Mouse (Mus musculus) ES-Bruce4 (cell line): ENCODE measurements around the gene Arhgef19. TPM values are rescaled to one million over a fixed set of nuclear protein-coding genes. Genes with fewer than 3 reads are reported as not detected.

Experiments used
- H3K27ac ChIP-seq: 2 replicates; pipeline ENCODE4 v1.5.1; 2012; ENCODE audit warnings: low read length, inconsistent platforms; ENCODE audit not compliant: insufficient read depth
- H3K27me3 ChIP-seq: 2 replicates; pipeline ENCODE4 v1.6.1; 2012; ENCODE audit warnings: mild to moderate bottlenecking, low read length, inconsistent platforms; ENCODE audit not compliant: control insufficient read depth, poor library complexity, insufficient read depth, severe bottlenecking
- H3K36me3 ChIP-seq: 2 replicates; pipeline ENCODE4 v1.6.1; 2012; ENCODE audit warnings: inconsistent platforms, mild to moderate bottlenecking, low read length, moderate library complexity; ENCODE audit not compliant: control insufficient read depth, poor library complexity, insufficient read depth, severe bottlenecking
- H3K4me1 ChIP-seq: one replicate; pipeline ENCODE4 v1.8.1; 2011; ENCODE audit warnings: low read length; ENCODE audit not compliant: control insufficient read depth, insufficient read depth
- H3K4me3 ChIP-seq: 2 replicates; pipeline ENCODE4 v1.5.1; 2011; ENCODE audit warnings: low read depth, mild to moderate bottlenecking, low read length
- H3K9ac ChIP-seq: 2 replicates; pipeline ENCODE4 v1.6.1; 2012; ENCODE audit warnings: low read depth, mild to moderate bottlenecking, inconsistent platforms; ENCODE audit not compliant: poor library complexity, severe bottlenecking
- H3K9me3 ChIP-seq: replicated peaks from 2 replicates; pipeline ENCODE4 v1.6.1; 2012; ENCODE audit warnings: mild to moderate bottlenecking, low read length, inconsistent platforms; ENCODE audit not compliant: control insufficient read depth, poor library complexity, insufficient read depth, severe bottlenecking
- CTCF ChIP-seq: IDR thresholded peaks from one replicate; pipeline ENCODE4 v1.8.1; 2011; ENCODE audit warnings: low read depth, low read length
- EP300 ChIP-seq: IDR thresholded peaks from 2 replicates; pipeline ENCODE4 v1.6.1; 2011; ENCODE audit warnings: low read depth, low read length; ENCODE audit not compliant: insufficient read depth
- POLR2A ChIP-seq: IDR thresholded peaks from one replicate; pipeline ENCODE4 v1.8.1; 2011; ENCODE audit warnings: low read length; ENCODE audit not compliant: insufficient read depth
- polyA plus RNA-seq: library from polyadenylated mRNA; stranded (reverse); fragments of >200 nt; gene quantifications from 2 replicates; pipeline ENCODE4 v1.2.4, GENCODE M21; 2011; ENCODE audit warnings: low read depth; ENCODE audit not compliant: missing spikeins, insufficient read depth, insufficient read length

Gene Arhgef19
- polyA plus RNA-seq, 1 experiment, result 8.3 TPM

DNA sequence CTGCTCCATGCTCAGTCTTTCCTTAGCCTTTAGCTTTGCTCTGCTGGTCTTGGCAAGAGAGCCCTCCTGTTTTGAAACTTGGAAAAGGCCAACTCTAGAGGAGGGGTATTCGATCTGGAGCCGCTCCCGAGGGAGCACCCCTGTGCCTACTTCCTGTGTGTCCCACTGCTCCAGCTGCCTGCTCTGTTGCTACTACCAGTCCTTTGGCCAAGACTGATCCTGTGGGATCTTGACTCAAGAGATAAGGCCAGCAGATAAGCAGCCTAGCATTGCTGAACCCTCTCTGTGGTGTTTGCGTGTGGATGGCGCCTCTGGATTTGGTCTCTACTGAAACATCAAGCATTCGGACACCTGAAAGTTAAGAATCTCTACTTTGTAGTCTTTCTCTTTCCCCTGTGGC, 37.1 kb upstream of the Arhgef19 start:
- Histone ChIP-seq H3K27me3 (no peaks in the 10 kb centered on the region), H3K9me3 (no peaks in the 10 kb centered on the region), H3K36me3 (peaks cover 27% of the 10 kb centered on the region), H3K27ac (no peak overlapping the region), H3K4me3 (no peak overlapping the region), H3K4me1 (no peaks in the 10 kb centered on the region), H3K9ac (no peak overlapping the region)
- TF ChIP-seq POLR2A (no peak), CTCF (no peak)

DNA sequence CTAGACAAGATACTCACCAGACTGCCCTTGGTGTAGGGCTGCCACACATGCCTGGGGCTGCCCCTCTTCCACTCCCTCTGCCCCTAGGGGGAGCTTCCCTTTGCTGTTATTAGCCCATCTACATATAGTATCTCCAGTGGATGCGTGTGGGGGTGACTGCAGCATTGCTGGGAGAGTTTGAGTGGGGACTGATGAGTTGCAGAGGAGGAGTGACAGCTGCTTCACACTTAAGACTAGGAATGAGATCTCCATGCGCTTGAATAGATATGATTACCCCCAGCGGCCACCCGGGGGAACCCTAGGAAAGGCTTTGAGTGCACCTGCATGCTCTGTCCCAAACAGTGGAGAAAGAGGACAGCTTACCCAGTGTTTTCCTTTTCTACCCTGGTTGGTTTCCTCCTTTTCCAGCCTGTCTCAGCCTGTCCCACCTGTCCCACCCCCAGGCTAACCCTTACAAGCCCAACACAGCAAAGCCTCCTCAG, 34.7 kb upstream of the Arhgef19 start:
- no peaks in the 10 kb centered on the region for H3K27me3 ChIP-seq
- no peak overlapping the region for H3K4me3 ChIP-seq
- no peak overlapping the region for H3K9ac ChIP-seq
- no peaks in the 10 kb centered on the region for H3K9me3 ChIP-seq
- no peaks in the 10 kb centered on the region for H3K4me1 ChIP-seq
- H3K36me3 ChIP-seq, result peaks cover 16% of the 10 kb centered on the region
- no peak overlapping the region for H3K27ac ChIP-seq
- TF ChIP-seq EP300, result no peak
- TF ChIP-seq CTCF, result peak; percentile 15
- no peak for TF ChIP-seq POLR2A

DNA sequence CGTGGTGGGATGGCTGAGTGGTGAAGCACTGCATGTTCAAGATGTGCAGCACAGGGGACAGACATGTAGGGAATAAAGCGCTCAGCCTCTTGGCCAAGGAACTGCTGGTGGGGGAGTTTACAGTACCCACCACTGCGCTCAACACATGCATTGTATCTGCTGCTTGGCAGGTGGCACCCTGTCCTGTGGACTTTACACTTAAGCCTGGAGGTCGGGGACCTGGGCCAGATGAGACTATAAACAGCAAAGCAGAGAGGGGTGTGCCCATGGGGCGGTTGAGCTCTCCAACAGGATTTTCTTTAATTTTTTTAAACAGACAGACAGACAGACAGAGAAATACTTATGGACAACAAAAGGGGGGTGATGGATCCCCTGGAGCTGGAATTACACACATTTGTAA, 32.2 kb upstream of the Arhgef19 start:
- peaks cover 3% of the 10 kb centered on the region; the same call in 1 of the 2 replicates for H3K36me3 ChIP-seq
- no peak overlapping the region for H3K27ac ChIP-seq
- H3K4me1 ChIP-seq, result no peaks in the 10 kb centered on the region
- no peaks in the 10 kb centered on the region for H3K9me3 ChIP-seq
- no peak overlapping the region for H3K9ac ChIP-seq
- H3K27me3 ChIP-seq, result no peaks in the 10 kb centered on the region
- TF ChIP-seq EP300, result no peak
- TF ChIP-seq POLR2A, result no peak
- TF ChIP-seq CTCF, result no peak
- H3K4me3 ChIP-seq, result no peak overlapping the region

DNA sequence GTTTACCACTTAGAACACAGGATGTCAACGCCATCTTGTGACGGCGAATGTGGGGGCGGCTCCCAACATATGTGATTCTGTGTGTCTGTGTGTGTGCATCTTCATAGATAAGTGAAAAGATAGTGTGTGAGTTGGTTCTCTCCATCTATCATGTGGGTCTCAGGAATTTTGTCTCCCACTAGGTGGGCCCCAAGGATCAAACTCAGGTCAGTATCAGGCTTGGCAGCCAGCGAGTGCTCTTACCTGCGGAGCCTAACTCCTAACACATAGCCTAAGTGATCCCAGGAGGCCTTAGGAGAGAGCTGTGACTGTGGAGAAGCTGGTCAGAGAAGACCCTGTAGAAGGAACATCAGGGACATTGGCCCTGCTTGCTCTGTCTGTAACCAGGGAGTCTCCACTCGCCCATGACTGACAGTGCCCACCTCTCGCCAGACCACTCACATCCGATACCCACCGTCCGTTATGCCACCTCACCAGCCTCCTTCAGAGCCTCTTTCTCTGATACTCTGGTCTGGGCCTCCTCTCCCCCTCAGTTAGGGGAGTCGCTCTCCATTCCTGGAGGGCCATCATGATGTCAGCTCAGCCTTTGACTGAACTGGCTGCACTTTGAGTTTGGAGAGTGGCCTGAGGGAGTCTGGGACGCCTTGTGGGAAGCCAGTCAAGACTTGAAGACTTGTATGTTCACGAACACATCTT, 28.6 kb upstream of the Arhgef19 start:
- Histone ChIP-seq H3K9me3 (no peaks in the 10 kb centered on the region), H3K4me1 (no peaks in the 10 kb centered on the region), H3K4me3 (no peak overlapping the region), H3K36me3 (no peaks in the 10 kb centered on the region), H3K9ac (no peak overlapping the region), H3K27me3 (no peaks in the 10 kb centered on the region), H3K27ac (no peak overlapping the region)
- TF ChIP-seq EP300 (no peak), CTCF (no peak), POLR2A (no peak)

DNA sequence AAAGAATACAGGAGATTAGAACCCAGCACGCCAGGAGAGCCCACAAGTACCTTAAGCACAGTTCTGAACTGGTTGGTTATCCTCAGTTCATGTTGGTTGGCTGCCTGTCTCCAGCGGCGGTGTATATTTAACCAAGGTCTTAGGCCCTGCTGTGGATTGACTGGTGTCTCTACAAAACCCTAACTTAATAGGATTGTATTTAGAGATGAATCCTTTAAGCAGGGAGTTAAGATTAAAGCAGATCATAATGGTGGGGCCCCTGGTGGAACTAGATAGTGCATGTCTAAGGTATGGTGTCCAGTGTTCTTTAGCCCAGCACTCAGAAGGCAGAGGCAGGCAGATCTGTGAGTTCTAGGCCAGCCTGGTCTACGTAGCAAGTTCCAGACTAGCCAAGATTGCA, 27.7 kb upstream of the Arhgef19 start:
- Histone ChIP-seq H3K27ac (no peak overlapping the region), H3K9me3 (no peaks in the 10 kb centered on the region), H3K36me3 (no peaks in the 10 kb centered on the region), H3K9ac (no peak overlapping the region), H3K27me3 (no peaks in the 10 kb centered on the region), H3K4me1 (no peaks in the 10 kb centered on the region), H3K4me3 (no peak overlapping the region)
- TF ChIP-seq CTCF, result no peak
- no peak for TF ChIP-seq EP300
- TF ChIP-seq POLR2A, result no peak

DNA sequence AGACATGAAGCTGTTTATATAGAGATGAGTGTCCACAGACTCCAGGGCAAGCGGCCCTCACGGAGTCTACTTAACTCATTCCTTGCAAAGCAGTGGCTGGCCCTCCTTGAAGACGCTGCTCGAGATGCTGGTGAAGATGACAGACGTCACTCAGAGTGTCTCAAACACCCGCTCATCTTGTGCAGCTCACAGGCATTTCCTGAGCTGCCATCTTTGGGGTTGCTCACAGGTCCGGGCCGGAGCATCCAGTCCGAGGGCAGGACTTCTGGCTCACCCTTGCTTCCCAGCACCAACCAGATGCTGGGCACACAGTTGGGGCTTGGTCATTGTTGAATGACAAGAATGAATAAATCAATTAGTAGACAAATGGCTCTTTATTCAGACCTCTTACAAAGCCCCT, 26.4 kb upstream of the Arhgef19 start:
- Histone ChIP-seq H3K27ac (no peak overlapping the region), H3K9me3 (no peaks in the 10 kb centered on the region), H3K4me1 (no peaks in the 10 kb centered on the region), H3K9ac (no peak overlapping the region), H3K27me3 (no peaks in the 10 kb centered on the region), H3K36me3 (no peaks in the 10 kb centered on the region), H3K4me3 (no peak overlapping the region)
- TF ChIP-seq POLR2A, result no peak
- no peak for TF ChIP-seq EP300
- TF ChIP-seq CTCF, result no peak
